Mouse (Mus musculus): Measurements from ENCODE around the gene Zfp944. TPM values are rescaled to one million over a fixed set of nuclear protein-coding genes. Genes with fewer than 3 reads are reported as not detected.
"Not testable (repeated sequence)": the region's sequence is repeated elsewhere in the genome, so short reads cannot be mapped to it uniquely, and the experiment has no call there.

The Zfp944 gene
- polyA plus RNA-seq (2016; fragmentation: Nextera tagmentation; extraction: Ambion mirVana), result 11.6 and 14.4 TPM in 2 replicates

DNA sequence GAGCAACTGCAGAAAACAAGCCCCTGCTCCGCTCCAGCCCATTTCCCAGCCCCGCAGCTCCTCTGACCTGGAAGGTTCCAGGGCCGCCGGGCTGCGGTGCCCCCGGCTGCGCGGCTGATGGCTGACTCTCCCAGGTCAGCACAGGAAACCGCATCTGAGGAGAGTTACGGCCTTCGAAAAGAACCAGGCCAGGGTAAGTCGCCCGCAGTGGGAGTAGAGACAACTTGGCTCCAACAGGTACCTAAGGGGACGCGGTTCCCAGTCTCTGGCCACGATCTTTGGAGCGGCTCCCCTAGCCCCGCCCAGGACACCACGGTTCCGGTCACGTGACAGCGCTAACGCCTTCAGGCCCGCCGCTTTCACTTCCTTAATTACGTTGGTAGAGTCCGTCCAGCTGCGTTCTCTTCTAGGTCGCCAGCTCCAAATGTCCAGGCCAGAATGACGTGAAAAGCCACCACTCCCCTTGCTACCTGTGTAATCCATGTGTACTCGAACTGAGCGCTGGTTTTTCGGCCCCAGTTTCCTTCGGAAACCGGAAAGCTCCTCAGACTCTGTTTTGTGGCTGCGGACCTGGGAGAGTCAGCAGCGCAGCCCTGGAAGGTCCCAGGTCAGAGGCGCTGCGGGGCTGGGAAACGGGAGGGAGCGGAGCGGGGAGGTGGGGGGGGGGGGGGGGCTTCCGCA lies at the start of gene Zfp944, which contains the start of gene Zfp758:
Gene Zfp944 (minus strand): TSS at position 300 of the 681 bp plus-strand sequence.
Gene Zfp758 (plus strand): TSS at position 353 of the 681 bp plus-strand sequence.
- peak within 1 kb of the TSS; percentile 64 for H3K9ac ChIP-seq
- peaks cover 12% of the 10 kb centered on the region; the same call in 1 of the 2 replicates for H3K4me1 ChIP-seq
- peaks cover 11% of the 10 kb centered on the region for H3K36me3 ChIP-seq
- not testable (repeated sequence) for H3K27ac ChIP-seq; H3K9me3 ChIP-seq; H3K27me3 ChIP-seq (replicated peaks)
- H3K4me3 ChIP-seq, result peak within 1 kb of the TSS; percentile 57
- peak within 1 kb of the TSS; percentile 64 for H3K4me2 ChIP-seq (replicated peaks)
- ATAC-seq (ENCODE audit: low FRiP score, low read depth), result peak; percentile 99
- 0% methylated on average over 34 of the region's 43 CpGs for WGBS

GRCm38 (mm10) chr17:22410756-22411155 lies 49.6 kb upstream of the Zfp944 start:
- H3K27ac ChIP-seq, result no peak overlapping the region
- 80% methylated on average over 2 of the region's 2 CpGs for WGBS

DNA sequence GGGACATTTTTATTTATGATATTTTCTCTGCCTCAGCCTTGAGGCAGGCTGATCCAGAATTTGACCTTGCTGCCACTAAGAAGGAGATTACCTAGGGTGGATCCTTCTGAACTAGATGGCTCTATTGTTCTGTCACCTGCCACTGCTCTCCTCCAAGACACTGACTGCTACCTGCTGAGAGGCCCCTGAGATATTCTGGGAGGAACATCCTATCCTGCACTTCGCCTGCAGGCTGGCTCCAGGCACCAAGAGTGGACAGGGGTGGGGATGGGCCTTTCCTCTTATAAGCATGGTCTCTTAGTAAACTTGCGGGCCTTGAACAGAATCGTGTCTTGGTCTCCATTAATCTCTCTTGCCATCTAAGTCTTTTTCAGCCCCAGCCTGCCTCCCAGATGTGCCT lies 2.7 kb upstream of the Zfp944 start:
- Histone ChIP-seq H3K4me2 (replicated peaks) (no peak overlapping the region), H3K4me3 (no peak overlapping the region), H3K36me3 (peaks cover 3% of the 10 kb centered on the region), H3K9me3 (peaks cover 17% of the 10 kb centered on the region; the same call in 1 of the 2 replicates), H3K4me1 (peaks cover 12% of the 10 kb centered on the region; the same call in 1 of the 2 replicates), H3K27ac (no peak overlapping the region), H3K9ac (no peak overlapping the region), H3K27me3 (replicated peaks) (no peaks in the 10 kb centered on the region)
- no peak for ATAC-seq (ENCODE audit: low FRiP score, low read depth)
- 98% methylated on average over 3 of the region's 3 CpGs for WGBS

More at GRCm38 (mm10) chr17:22410756-22411155, 49.6 kb upstream of the Zfp944 start:
- Histone ChIP-seq H3K9me3 (no peaks in the 10 kb centered on the region), H3K4me3 (no peak overlapping the region), H3K4me2 (replicated peaks) (no peak overlapping the region), H3K36me3 (no peaks in the 10 kb centered on the region), H3K9ac (no peak overlapping the region), H3K4me1 (no peaks in the 10 kb centered on the region), H3K27me3 (replicated peaks) (no peaks in the 10 kb centered on the region)
- ATAC-seq (ENCODE audit: low FRiP score, low read depth), result no peak

DNA sequence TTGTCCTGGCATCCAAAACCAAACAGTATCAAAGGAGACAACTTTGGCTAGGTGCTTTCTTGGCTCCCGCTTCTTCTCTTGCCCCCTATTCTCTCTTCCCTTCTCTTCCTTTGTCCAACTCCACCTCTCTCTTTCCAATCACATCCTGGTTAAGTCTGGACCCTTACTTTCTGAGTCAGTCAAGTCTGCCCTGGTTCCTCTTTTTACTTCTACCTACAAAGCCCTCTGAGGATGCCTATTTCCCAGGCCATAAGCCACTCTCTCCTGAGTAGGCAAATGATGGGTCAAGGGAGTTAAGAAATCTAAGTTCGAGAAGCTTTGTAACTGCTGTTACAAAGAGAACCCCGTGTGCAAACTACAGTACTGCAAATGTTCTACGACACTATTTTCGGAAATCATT lies 628 bp downstream of the Zfp944 start:
- Histone ChIP-seq H3K9me3 (0 out of 2 replicates have a peak, but pooled peaks cover 10% of the 10 kb centered on the region), H3K4me2 (replicated peaks) (peak overlapping the region; percentile 60), H3K27ac (no peak overlapping the region), H3K4me1 (peaks cover 12% of the 10 kb centered on the region; the same call in 1 of the 2 replicates), H3K4me3 (peak overlapping the region; percentile 57), H3K36me3 (peaks cover 11% of the 10 kb centered on the region), H3K9ac (peak overlapping the region; percentile 58), H3K27me3 (replicated peaks) (no peaks in the 10 kb centered on the region)
- 28% methylated on average over 5 of the region's 5 CpGs for WGBS
- peak; percentile 38; the same call in 1 of the 2 replicates for ATAC-seq (ENCODE audit: low FRiP score, low read depth)

GRCm38 (mm10) chr17:22352794-22353193 lies 8.4 kb downstream of the Zfp944 start:
- Histone ChIP-seq H3K27me3 (replicated peaks) (no peaks in the 10 kb centered on the region), H3K4me1 (no peaks in the 10 kb centered on the region), H3K9ac (no peak overlapping the region), H3K27ac (no peak overlapping the region), H3K36me3 (peaks cover 7% of the 10 kb centered on the region; the same call in 1 of the 2 replicates), H3K4me2 (replicated peaks) (no peak overlapping the region), H3K4me3 (no peak overlapping the region), H3K9me3 (no peaks in the 10 kb centered on the region)
- no peak for ATAC-seq (ENCODE audit: low FRiP score, low read depth)

DNA sequence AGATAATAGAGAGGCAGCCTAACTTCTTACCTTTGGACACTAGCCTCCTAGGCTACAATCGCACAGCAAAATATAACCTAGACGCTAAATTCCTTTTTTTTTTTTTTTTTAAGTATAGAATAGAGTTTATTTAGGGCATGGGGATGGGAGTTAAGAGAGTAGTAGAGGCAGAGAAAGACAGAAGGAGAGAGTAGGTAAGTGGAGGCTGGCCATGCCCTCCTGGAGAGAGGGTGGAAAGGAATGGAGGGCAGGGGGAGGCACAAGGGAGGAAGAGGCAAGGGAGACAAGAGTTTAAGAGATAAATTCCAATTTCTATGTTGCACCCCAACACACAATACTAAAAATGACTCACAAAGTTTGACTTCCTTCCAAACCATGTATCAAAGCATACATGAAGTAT lies 46.0 kb downstream of the Zfp944 start:
- H3K27ac ChIP-seq; H3K9ac ChIP-seq; H3K9me3 ChIP-seq; H3K27me3 ChIP-seq (replicated peaks); ATAC-seq (ENCODE audit: low FRiP score, low read depth); H3K4me1 ChIP-seq; H3K36me3 ChIP-seq: not testable (repeated sequence)
- 28% methylated on average over 2 of the region's 2 CpGs for WGBS
- Histone ChIP-seq H3K4me3 (peak overlapping the region; percentile 58), H3K4me2 (replicated peaks) (peak overlapping the region; percentile 56)

DNA sequence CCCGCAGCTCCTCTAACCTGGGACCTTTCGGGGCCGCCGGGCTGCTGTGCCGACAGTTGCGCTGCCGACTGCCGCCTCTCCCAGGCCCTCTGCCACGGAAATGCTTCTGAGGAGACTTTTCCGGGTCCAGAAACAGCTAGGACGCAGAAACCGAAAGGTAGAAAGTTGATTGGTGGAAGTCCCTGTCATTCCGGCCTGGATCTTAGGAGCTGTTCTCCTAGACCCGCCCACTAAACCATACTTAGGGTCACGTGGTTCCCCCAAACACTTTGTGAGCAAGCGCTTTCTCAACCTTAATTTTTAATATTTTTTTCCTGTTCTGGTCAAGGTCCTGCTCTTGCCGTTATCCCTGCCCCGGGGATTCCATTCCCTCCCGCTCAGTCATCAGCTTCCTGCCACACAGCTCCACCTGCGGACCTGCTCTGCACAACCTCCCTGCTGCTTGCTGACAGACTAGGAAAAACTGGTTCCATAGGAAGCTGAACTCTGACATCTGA lies 46.4 kb downstream of the Zfp944 start, which contains the start of gene CT030661.1:
Gene CT030661.1 (minus strand): TSS at position 108 of the 497 bp plus-strand sequence.
- H3K36me3 ChIP-seq; H3K27ac ChIP-seq; H3K27me3 ChIP-seq (replicated peaks); H3K9me3 ChIP-seq; H3K4me1 ChIP-seq: not testable (repeated sequence)
- ATAC-seq (ENCODE audit: low FRiP score, low read depth), result peak; percentile 99
- peak within 1 kb of the TSS; percentile 58 for H3K4me3 ChIP-seq
- peak within 1 kb of the TSS; percentile 56 for H3K4me2 ChIP-seq (replicated peaks)
- H3K9ac ChIP-seq, result peak within 1 kb of the TSS; percentile 65
- under 1% methylated on average over 20 of the region's 20 CpGs for WGBS

DNA sequence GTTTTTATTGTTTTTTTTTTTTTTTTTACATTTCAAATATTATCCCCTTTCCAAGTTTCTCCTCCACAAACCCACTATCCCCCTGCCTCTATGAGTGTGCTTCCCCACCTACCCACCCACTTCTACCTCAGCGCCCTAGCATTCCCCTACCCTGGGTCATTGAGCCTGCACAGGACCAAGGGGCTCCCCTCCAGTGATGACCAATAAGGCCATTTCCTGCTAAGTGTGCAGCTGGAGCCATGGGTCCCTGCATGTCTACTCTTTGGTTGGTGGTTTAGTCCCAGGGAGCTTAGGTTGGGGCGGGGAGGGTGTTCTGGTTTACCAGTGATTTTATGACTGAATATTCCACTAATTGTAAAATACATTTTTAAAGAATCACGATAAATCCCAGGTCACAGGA lies 47.0 kb downstream of the Zfp944 start:
- H3K4me2 ChIP-seq (replicated peaks), result peak overlapping the region; percentile 56
- ATAC-seq (ENCODE audit: low FRiP score, low read depth), result peak; percentile 80
- H3K4me3 ChIP-seq, result peak overlapping the region; percentile 58
- WGBS, result 3% methylated on average over 3 of the region's 3 CpGs
- not testable (repeated sequence) for H3K9me3 ChIP-seq; H3K27ac ChIP-seq; H3K27me3 ChIP-seq (replicated peaks); H3K36me3 ChIP-seq; H3K4me1 ChIP-seq
- H3K9ac ChIP-seq, result peak overlapping the region; percentile 65

Other genes starting within 250 kb of the Zfp944 start
- 0.93 and 1.5 TPM in 2 replicates for gene Zfp947, start 195.2 kb downstream of the Zfp944 start, polyA plus RNA-seq (2016; fragmentation: Nextera tagmentation; extraction: Ambion mirVana)
- 2.5 and 3.4 TPM in 2 replicates for gene Zfp994, start 135.8 kb downstream of the Zfp944 start, polyA plus RNA-seq (2016; fragmentation: Nextera tagmentation; extraction: Ambion mirVana)
- 10.0 and 11.9 TPM in 2 replicates for gene CT030661.1, start 46.6 kb downstream of the Zfp944 start, polyA plus RNA-seq (2016; fragmentation: Nextera tagmentation; extraction: Ambion mirVana)
- 9.3 and 9.8 TPM in 2 replicates for gene Zfp758, start 53 bp upstream of the Zfp944 start, polyA plus RNA-seq (2016; fragmentation: Nextera tagmentation; extraction: Ambion mirVana)
- 28.1 and 32.6 TPM in 2 replicates for gene Zfp946, start 62.8 kb upstream of the Zfp944 start, polyA plus RNA-seq (2016; fragmentation: Nextera tagmentation; extraction: Ambion mirVana)
- gene Vmn2r111, start 212.1 kb upstream of the Zfp944 start, polyA plus RNA-seq (2016; fragmentation: Nextera tagmentation; extraction: Ambion mirVana), result not detected in 2 replicates
- gene Vmn2r112, start 239.6 kb upstream of the Zfp944 start, polyA plus RNA-seq (2016; fragmentation: Nextera tagmentation; extraction: Ambion mirVana), result not detected in 2 replicates

Data from neural tube, embryonic 12.5 days (tissue).